Mouse (Mus musculus) lung, embryonic 16.5 days (tissue): ENCODE data around the gene Cd200r1. TPM values are rescaled to one million over a fixed set of nuclear protein-coding genes. Genes with fewer than 3 reads are reported as not detected.

Experiments used
- ATAC-seq: fragments of 200-750 bp; cut with Nextera tagmentation; 2 replicates; pipeline ENCODE4 v1.8.0; 2017; ENCODE audit warnings: low read depth, mild to moderate bottlenecking, moderate library complexity
- H3K27ac ChIP-seq: fragments of 300-500 bp; sonication (generic); 2 replicates; pipeline ENCODE4 v1.5.1; 2014; ENCODE audit warnings: mild to moderate bottlenecking, control low read depth, low read length
- H3K27me3 ChIP-seq: fragments of 300-500 bp; sonication (generic); 2 replicates; pipeline ENCODE4 v1.6.1; 2014; ENCODE audit warnings: low read depth, low read length, mixed read lengths; ENCODE audit not compliant: control insufficient read depth, insufficient read depth
- H3K36me3 ChIP-seq: fragments of 300-500 bp; sonication (generic); 2 replicates; pipeline ENCODE4 v1.6.1; 2014; ENCODE audit warnings: low read length; ENCODE audit not compliant: control insufficient read depth, insufficient read depth
- H3K4me1 ChIP-seq: fragments of 300-500 bp; sonication (generic); replicated peaks from 2 replicates; pipeline ENCODE4 v1.6.1; 2014; ENCODE audit warnings: low read length, mixed read lengths; ENCODE audit not compliant: control insufficient read depth, insufficient read depth
- H3K4me2 ChIP-seq: fragments of 300-500 bp; sonication (generic); 2 replicates; pipeline ENCODE4 v1.6.1; 2014; ENCODE audit warnings: low read depth, low read length, control low read depth
- H3K4me3 ChIP-seq: fragments of 300-500 bp; sonication (generic); 2 replicates; pipeline ENCODE4 v1.5.1; 2014; ENCODE audit warnings: mild to moderate bottlenecking, low read length, control low read depth
- H3K9ac ChIP-seq: fragments of 300-500 bp; sonication (generic); 2 replicates; pipeline ENCODE4 v1.6.1; 2014; ENCODE audit warnings: low read length, control low read depth
- H3K9me3 ChIP-seq: fragments of 300-500 bp; sonication (generic); 2 replicates; pipeline ENCODE4 v1.6.1; 2016; ENCODE audit warnings: low read length; ENCODE audit not compliant: control insufficient read depth
- WGBS: fragments of 180-500 bp; shearing (Covaris S2); extraction: QIAGEN DNeasy Blood & Tissue Kit; methylation state at CpG from one replicate; pipeline ENCODE4 v1.1.7; 2014; 5-methylcytosine and 5-hydroxymethylcytosine counted together
- polyA plus RNA-seq: library from polyadenylated mRNA; unstranded; fragments of >200 nt; fragmentation: Nextera tagmentation; extraction: Ambion mirVana; gene quantifications from 2 replicates; pipeline ENCODE4 v1.2.1, GENCODE M21; 2015

Gene Cd200r1
- polyA plus RNA-seq, 1 experiment from 2014 or later: 1.2 TPM

GRCm38 (mm10) chr16:44724847-44725246 lies 40.7 kb upstream of the Cd200r1 start:
- H3K36me3 ChIP-seq: peaks cover 5% of the 10 kb centered on the region
- peak; percentile 13 for ATAC-seq
- H3K9me3 ChIP-seq: no peaks in the 10 kb centered on the region
- WGBS: 0% methylated on average over 14 of the region's 14 CpGs
- H3K27me3 ChIP-seq: no peaks in the 10 kb centered on the region
- peak overlapping the region; percentile 95 for H3K4me3 ChIP-seq
- peak overlapping the region; percentile 92 for H3K4me2 ChIP-seq
- H3K4me1 ChIP-seq: peaks cover 25% of the 10 kb centered on the region
- H3K27ac ChIP-seq: peak overlapping the region; percentile 94
- H3K9ac ChIP-seq: peak overlapping the region; percentile 96

GRCm38 (mm10) chr16:44725286-44726223 lies 40.0 kb upstream of the Cd200r1 start:
- WGBS: 37% methylated on average over 14 of the region's 14 CpGs
- peak overlapping the region; percentile 92 for H3K4me2 ChIP-seq
- peak overlapping the region; percentile 94 for H3K27ac ChIP-seq
- H3K4me1 ChIP-seq: peaks cover 22% of the 10 kb centered on the region
- no peak for ATAC-seq
- H3K27me3 ChIP-seq: no peaks in the 10 kb centered on the region
- H3K36me3 ChIP-seq: peaks cover 8% of the 10 kb centered on the region
- H3K9ac ChIP-seq: peak overlapping the region; percentile 96
- peak overlapping the region; percentile 95 for H3K4me3 ChIP-seq
- H3K9me3 ChIP-seq: no peaks in the 10 kb centered on the region

DNA sequence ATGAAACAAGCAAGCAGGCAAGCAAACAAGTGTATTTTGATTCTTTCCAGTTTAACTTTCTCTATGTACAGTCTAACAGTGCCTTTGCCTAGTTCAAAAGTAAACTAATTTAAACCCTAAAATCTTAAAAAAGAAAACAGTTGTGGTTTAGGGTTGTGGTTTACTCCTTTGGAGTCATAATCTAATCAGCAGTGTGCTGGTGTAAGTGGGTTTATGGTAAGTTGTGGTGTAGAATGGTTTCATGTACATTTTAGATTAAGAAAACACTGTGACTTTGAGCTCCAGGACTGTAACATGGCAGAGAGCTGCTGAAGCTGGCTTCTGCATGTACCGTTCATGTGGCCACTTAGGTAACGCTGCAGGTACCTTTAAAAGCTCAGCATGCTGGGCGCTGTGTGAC lies 38.0 kb upstream of the Cd200r1 start:
- no peak for ATAC-seq
- no peak overlapping the region for H3K27ac ChIP-seq
- no peak overlapping the region for H3K9ac ChIP-seq
- no peak overlapping the region for H3K4me3 ChIP-seq
- 96% methylated on average over 3 of the region's 3 CpGs for WGBS
- peaks cover 22% of the 10 kb centered on the region for H3K4me1 ChIP-seq
- no peaks in the 10 kb centered on the region for H3K9me3 ChIP-seq
- H3K27me3 ChIP-seq: no peaks in the 10 kb centered on the region
- peaks cover 18% of the 10 kb centered on the region for H3K36me3 ChIP-seq
- no peak overlapping the region for H3K4me2 ChIP-seq

- H3K4me1 ChIP-seq: no peaks in the 10 kb centered on the region
- H3K27me3 ChIP-seq: no peaks in the 10 kb centered on the region
- peaks cover 50% of the 10 kb centered on the region for H3K36me3 ChIP-seq
- H3K9ac ChIP-seq: no peak overlapping the region
- no peak overlapping the region for H3K27ac ChIP-seq
- no peak overlapping the region for H3K4me2 ChIP-seq
- 64% methylated on average over 3 of the region's 3 CpGs for whole genome bisulfite sequencing
- H3K9me3 ChIP-seq: no peaks in the 10 kb centered on the region
- no peak overlapping the region for H3K4me3 ChIP-seq
- ATAC-seq: no peak
Observed at GRCm38 (mm10) chr16:44734059-44734458, 31.5 kb upstream of the Cd200r1 start.

- ATAC-seq: no peak
- H3K4me3 ChIP-seq: no peak overlapping the region
- 82% methylated on average over 5 of the region's 5 CpGs for WGBS
- peaks cover 45% of the 10 kb centered on the region for H3K36me3 ChIP-seq
- H3K4me1 ChIP-seq: no peaks in the 10 kb centered on the region
- no peak overlapping the region for H3K9ac ChIP-seq
- H3K27me3 ChIP-seq: no peaks in the 10 kb centered on the region
- H3K9me3 ChIP-seq: no peaks in the 10 kb centered on the region
- no peak overlapping the region for H3K4me2 ChIP-seq
- H3K27ac ChIP-seq: no peak overlapping the region
Observed at GRCm38 (mm10) chr16:44735676-44736075, 29.9 kb upstream of the Cd200r1 start.

- Histone ChIP-seq H3K4me1 (no peaks in the 10 kb centered on the region), H3K9ac (no peak overlapping the region), H3K36me3 (peaks cover 42% of the 10 kb centered on the region), H3K4me2 (no peak overlapping the region), H3K9me3 (no peaks in the 10 kb centered on the region), H3K27me3 (no peaks in the 10 kb centered on the region), H3K27ac (no peak overlapping the region), H3K4me3 (no peak overlapping the region)
- ATAC-seq: no peak
- 73% methylated on average over 4 of the region's 4 CpGs for WGBS
Observed at GRCm38 (mm10) chr16:44736118-44736517, 29.4 kb upstream of the Cd200r1 start.

DNA sequence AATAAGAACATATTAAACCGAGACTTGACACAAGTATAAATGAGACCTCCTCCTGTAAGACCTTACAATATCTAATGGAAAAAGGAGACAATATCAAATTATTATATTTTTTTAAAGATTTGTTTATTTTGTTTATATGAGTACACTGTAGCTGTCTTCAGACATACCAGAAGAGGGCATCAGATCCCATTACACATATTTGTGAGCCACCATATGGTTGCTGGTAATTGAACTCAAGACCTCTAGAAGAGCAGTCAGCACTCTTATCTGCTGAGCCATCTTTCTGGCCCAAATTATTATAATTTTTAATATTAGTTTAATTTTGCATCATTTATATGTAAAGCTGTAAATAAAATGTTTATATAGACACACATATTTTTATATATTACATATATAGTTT lies 22.8 kb upstream of the Cd200r1 start:
- no peaks in the 10 kb centered on the region for H3K27me3 ChIP-seq
- peaks cover 11% of the 10 kb centered on the region for H3K4me1 ChIP-seq
- H3K27ac ChIP-seq: no peak overlapping the region
- H3K36me3 ChIP-seq: peaks cover 17% of the 10 kb centered on the region
- WGBS: 90% methylated on average over 1 of the region's 1 CpGs
- H3K9me3 ChIP-seq: no peaks in the 10 kb centered on the region
- H3K4me3 ChIP-seq: no peak overlapping the region
- H3K9ac ChIP-seq: no peak overlapping the region
- no peak overlapping the region for H3K4me2 ChIP-seq
- ATAC-seq: no peak

DNA sequence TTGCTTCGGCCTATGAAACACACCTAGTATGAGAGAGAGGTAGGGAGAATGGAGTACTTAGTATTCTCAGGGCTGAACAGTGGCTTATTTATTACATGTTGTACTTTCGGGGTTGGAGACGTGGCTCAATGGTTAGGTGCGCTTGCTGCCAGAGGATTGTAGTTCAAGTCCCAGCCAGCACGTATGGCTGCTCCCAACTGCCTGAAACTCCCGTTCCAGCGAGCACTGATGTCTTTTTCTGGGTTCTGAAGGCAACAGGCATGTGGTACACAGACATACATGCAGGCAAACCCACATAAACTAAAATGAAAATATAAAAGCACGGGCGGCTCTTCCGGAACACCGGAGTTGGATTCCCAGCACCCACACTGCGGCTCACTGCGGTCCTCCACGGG lies 20.1 kb upstream of the Cd200r1 start:
- H3K27ac ChIP-seq: peak overlapping the region; percentile 98
- peaks cover 11% of the 10 kb centered on the region; the same call in 1 of the 2 replicates for H3K36me3 ChIP-seq
- peak overlapping the region; percentile 93 for H3K4me3 ChIP-seq
- H3K4me1 ChIP-seq: peaks cover 11% of the 10 kb centered on the region
- H3K9ac ChIP-seq: peak overlapping the region; percentile 95
- H3K4me2 ChIP-seq: peak overlapping the region; percentile 77
- H3K9me3 ChIP-seq: no peaks in the 10 kb centered on the region
- WGBS: 4% methylated on average over 14 of the region's 14 CpGs
- no peaks in the 10 kb centered on the region for H3K27me3 ChIP-seq
- ATAC-seq: no peak; the same call in 1 of the 2 replicates

DNA sequence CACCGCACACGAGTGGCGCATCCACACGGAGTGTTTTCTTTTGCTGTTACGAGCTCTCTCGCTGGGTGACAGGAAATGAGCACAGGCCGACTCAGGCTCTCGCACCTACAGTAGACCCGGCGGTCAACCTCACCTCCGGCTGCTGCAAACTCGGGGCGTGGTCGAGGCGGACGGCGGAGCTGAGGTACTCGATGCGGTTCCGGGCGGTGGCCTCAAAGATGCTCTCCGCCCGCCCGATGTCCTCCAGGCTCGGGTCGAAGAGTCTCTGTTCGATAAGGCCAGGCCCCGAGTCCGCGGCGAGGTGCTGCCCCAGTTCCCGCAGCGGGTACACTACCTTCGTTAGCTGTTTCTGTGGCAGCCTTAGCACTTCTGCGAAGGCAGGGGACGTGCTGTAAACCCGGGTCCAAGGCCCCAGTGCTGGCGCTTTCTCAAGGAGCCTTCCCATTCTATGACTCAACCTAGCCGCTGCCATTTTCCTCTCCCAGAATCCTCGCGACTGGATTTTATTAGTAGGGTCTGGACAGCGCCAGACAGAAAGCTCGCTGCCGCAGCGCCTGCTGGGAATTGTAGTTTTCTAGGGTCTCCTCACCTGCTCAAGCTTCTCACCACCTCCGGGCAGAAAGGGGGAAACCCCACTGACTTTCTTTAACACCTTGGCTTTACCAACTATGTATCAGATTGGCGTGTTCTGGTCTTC lies 19.5 kb upstream of the Cd200r1 start, which contains the start of gene Gtpbp8:
TSS of gene Gtpbp8 (minus strand) at position 498 of the 697 bp plus-strand sequence.
- ATAC-seq: peak; percentile 96
- WGBS: under 1% methylated on average over 47 of the region's 47 CpGs
- Histone ChIP-seq H3K9me3 (no peaks in the 10 kb centered on the region), H3K9ac (peak within 1 kb of the TSS; percentile 95), H3K4me1 (peaks cover 11% of the 10 kb centered on the region), H3K36me3 (peaks cover 11% of the 10 kb centered on the region; the same call in 1 of the 2 replicates), H3K27ac (peak within 1 kb of the TSS; percentile 98), H3K4me2 (peak within 1 kb of the TSS; percentile 77), H3K27me3 (no peaks in the 10 kb centered on the region), H3K4me3 (peak within 1 kb of the TSS; percentile 93)
